Mouse (Mus musculus) monocyte, adult 2 months (primary cell): ENCODE results near the gene Ranbp17.
"Not testable (repeated sequence)": the region's sequence is repeated elsewhere in the genome, so short reads cannot be mapped to it uniquely, and the experiment has no call there.

ENCODE experiments used
- DNase-seq, 2 experiments: peaks; one replicate each; pipeline ENCODE4 v3.0.0; 2022; ENCODE audit warnings: low spot score in 2 of 2, low read depth in 1 of 2

Ranbp17 gene

DNA sequence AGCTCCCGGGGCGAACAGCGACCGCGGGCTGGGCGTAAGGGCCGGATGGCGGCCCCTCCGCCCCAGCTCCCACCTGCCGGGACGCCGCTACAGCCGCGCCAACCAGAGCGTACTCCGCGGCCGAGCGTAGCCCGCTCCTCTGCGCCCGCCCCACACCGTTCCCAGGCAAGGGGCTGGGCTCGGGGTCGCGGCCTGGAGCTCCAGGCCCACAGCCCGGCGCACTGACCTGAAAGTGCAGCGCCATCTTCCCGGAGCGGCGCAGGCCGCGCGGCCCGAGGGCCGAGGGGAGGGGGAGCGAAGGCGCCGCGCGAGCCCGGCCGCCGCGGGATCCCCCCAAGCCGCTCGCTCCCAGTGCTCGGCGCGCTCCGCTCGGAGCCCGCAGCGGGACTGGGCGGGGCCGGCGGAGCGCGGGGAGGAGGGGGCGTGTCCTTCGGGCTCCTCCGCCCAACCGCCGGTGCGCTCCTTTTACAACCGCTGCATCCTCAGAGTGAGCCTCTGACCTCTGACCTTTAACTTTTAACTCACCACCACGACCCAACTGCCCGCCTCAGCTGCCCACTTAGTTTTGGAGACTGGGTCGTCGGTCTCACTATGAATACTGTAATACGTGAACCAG lies at the start of gene Ranbp17:
Ranbp17 (minus strand) TSS at position 371 of the 616 bp plus-strand sequence.
- DNase-seq, result no peak

DNA sequence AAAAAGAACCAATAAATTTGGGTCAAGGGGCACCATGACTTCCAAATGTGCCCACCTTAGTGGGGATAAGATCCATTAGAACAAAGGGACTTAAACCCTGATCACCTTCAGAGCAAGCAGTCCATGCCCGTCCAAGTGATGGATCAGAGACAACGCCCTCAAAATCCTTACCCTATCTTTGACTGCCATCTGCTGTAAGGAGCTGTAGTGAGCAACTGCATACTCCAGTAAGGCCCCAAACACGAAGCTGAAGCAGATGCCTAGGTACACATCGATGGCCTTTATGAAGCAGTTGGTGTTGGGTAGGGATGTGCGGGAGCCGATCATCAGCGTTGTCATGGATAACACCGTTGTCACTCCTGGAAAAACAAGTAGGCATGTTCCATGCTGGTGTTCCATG lies 40.6 kb upstream of the Ranbp17 start:
- no peak for DNase-seq

DNA sequence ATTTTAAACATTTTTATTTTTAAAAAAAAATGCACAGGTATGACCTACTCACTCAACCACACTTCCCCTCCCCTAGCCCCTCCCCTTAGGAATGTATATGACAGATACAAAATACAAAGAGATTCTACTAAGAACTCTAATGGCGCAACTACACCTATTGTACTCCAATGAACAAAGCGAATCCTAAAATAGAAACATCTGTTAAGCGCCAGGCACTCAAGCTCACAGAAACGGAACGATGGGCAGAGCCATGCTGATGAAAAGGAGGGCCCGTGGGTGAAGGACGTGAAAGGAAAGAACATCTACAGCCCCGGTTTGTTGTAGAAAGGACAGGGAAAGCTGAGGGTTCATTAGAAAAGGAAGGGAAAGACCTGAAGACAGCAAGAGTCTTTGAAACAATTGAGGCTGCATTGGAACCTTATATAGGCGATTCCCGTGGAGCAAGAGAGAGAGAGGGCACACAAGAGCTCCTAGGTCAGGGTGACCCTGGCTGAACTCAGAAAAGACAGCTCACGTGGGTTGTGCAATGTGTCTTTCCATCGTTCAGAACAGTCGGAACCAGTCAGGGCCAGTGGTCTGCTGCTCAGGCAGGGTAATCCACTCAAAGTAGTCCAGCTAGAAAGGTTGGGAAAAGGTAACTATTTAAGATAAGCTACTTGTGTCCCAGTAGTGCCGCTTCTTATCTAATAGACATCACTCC lies 37.5 kb upstream of the Ranbp17 start:
- DNase-seq, result no peak

DNA sequence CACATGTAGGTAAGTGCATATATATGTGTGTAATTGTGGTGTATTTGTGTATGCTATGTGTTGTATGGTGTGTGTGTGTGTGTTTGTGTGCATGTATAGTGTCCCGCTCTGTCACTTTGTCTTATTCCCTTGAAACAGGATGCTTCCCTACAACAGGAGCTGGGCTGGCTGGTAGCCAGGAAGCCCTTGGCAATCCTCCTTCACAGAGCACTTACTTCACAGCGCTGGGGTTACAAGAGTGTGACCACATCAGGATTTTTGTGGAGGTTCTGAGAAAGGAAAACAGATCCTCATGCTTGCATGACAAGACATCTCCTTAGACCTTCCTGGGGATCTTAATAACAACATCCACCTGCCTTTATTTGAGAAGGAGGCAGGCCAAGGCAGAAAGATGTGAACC lies 33.8 kb upstream of the Ranbp17 start:
- DNase-seq, result no peak

DNA sequence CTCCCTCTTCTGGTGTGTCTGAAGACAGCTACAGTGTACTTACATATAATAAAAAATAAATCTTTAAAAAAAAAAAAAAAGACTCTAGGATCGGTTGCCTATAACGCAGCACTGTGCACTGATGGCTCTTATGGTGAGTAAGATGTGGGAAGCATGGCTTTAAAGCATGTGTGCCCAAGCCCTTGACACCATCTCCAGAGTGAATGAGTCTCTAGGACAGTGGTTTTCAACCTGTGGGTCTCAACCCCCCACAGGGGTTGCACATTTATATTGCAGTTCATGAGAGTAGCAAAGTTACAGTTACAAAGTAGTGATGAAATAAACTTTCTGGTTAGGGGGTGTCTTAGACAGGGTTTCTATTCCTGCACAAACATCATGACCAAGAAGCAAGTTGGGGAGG lies 31.4 kb upstream of the Ranbp17 start:
- no peak for DNase-seq

DNA sequence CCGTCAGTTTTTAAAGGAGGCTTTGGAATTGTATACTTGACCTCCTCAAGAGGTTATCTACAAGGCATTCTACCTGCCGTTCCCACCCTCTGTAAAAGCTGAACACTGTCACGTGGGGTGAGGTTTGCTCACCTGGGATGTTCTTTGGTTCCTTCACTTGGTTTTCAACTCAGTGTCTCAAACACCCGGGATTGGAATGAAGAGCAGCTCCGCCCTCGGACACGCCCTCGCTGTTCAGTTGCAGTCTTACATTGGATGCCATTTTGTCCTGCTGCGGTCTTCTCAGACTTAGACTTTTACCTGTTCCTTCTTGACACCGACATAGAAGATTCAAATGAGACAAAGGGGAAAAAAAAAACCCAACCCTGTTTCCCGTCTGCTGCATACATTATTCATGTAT lies 30.6 kb upstream of the Ranbp17 start:
- no peak for DNase-seq

DNA sequence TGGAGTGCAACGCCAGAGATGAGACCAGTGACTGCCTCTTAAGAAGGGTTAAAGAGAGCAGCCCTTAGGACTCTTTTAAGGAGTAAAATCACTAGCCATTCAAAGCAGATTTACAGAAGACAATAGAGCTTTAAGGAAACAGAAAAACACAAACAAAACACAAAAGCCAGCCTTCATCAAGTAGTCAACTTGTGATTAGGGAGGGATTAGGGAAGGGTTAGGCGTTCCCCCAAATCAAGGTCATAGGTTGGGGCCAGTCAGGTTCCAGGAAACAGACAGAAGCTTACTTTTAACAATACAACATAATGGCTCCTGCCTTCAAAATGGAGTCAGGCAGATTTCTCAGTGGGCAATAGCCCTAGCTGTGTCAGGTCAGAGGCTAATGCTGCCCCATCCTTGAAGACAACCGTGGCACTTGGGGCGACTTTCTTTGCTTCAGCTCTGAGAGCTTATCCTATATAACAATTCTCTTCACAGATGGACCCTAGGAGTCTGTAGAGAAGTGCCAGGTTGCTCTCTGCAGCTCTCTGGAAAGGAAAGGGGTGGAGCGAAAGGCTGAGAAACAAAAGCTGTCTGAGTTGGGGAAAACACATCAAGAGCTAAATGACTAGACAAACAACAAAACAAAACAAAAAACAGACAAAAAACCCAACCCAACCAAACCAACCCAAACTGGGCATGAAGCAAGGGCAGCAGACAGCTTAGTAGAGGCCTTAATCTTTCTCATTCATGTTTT lies 24.0 kb upstream of the Ranbp17 start:
- no peak for DNase-seq

DNA sequence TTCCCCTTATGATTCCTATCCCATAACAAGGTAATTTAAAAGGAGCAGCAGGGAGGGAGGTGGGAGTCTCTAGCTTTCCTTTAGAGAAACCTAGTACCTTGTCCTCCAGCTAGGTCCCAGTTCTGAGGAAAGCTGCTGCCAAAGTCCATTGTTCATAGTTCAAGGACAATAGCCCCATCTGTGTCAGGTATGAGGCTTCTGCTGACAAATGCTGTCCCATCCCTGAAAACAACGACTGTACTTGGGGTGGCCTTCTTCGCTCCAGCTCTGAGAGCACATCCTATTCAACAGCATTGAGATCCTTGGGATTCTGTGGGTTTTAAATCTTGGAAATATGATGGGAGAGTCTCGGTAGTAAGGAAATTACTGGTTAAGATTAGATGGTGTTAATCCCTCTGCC lies 23.1 kb upstream of the Ranbp17 start:
- no peak for DNase-seq

DNA sequence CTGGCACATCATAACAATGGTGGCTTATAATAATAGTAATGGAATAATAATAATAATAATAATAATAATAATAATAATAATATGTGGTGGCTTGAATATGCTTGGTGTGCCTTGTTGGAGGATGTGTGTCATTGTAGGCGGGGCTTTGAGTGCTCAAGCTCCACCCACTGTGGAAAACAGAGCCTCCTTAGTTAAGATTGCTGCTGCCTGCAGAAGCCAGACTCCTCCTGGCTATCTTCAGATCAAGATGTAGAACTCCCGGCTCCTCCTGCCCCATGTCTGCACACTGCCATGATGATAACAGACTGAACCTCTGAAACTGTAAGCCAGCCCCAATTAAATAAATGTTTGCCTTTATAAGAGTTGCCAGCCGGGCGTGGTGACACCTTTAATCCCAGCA lies 21.0 kb upstream of the Ranbp17 start:
- DNase-seq, result no peak

DNA sequence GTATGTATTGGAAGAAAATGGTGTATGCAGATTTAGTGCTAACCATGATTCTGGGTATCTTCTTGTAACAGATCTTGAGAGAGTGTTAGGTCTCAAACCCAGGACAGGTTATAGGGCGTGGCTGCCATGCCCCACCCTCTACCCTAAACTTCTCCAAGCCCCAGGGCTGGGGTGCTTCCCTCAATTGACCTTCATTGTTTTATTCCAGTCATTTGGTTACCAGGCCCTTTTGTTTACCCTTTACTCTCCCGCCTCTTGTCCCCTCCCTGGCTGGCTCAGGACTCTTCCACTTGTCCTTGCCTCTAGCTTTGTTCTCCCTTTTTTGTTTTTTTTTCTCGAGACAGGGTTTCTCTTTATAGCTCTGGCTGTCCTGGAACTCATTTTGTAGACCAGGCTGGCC lies 20.0 kb upstream of the Ranbp17 start:
- DNase-seq, result no peak

DNA sequence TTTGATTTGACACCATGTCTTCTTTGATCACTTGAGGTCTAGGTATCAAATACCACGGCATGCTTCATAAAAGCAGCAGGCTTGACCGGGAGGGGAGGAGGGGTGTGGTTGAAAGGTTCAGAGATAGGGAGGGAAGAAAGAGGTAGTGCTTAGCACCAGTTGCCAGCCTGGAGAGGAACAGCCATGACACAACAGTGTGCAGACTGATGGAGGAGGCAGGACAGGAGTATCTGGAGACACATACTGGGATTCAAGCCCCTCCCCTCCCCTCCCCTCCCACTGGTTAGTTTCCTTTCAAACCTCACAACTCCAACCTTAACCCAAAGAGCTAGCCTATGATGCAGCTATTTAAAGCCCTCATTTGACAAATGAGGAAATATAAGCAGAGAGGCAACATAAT lies 16.0 kb upstream of the Ranbp17 start:
- DNase-seq, result no peak

DNA sequence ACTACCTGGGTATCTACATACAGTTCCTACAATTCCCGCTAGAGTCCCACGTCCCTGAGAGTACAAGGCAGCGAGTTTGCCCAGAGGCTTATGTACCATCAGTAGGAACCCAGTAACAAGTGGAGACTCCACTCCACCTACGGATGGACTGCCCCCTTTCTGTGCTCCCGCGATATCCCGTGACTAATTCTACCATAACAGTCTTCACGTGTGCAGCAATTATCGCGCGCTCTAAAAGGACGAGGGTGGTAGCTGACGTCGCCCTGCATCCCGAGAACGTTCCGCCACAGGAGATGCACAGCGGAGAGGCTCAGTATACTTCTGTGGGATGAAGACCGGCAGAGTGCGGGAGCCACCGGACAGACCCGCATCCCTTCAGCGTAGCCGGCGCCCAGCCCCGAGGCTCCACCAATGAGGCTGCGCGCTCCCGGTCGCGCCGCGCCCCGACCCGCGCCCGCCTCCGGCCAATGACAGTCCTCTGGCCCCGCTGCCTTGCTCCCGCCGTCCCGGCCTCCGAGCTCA lies 631 bp downstream of the Ranbp17 start:
- no peak for DNase-seq

DNA sequence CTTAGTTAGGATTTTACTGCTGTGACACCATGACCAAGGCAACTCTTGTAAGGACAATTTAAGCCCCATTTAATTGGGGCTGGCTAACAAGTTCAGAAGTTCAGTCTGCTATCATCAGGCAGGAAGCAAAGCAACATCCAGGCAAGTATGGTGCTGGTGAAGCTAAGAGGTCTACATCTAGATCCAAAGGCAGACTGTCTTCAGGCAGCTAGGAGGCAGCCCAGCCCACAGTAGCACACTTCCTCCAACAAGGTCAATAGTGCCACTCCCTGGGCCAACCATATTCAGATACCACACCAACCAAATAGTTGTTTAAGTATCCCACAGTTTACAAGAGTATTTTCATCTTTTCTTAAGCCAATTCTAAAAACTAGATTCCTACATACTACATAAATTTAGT lies 4.1 kb downstream of the Ranbp17 start:
- DNase-seq, result no peak

DNA sequence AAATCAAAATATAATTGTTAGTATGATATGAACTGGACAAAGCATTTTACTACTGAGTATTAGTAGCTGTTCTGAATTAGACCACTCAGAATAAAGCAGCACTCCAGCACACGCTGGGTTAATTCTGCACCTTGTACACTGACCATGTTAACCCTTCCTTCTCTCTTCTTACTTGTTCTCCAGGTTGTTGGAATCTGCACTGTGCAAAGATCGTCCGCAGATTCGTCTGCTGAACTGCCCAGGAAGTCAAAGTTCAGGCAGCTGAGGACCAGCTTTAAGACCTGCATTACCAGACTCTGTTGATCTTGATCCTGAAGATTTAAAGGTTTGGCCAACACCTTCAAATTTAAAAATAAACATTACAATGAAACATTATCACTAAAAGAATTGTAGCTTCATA lies 27.8 kb downstream of the Ranbp17 start:
- DNase-seq, result no peak

DNA sequence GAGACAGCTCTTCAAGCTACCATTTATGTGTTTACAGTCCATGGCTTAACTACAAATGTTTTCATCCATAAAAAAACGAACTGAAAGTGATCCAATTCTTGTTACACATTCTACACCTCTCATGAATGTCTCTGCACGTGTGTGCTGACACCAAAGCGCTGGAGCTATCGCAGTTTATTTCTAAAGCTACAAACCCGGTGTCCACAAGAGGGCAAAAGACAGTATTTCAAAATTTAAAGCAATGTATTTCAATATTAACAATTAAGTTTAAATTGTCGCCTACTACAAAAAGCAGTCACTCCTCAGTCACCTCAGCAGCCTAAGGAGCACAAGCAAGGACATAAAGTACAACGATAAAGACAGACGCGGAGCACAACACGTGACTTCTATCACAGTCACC lies 33.1 kb downstream of the Ranbp17 start:
- DNase-seq, result no peak

DNA sequence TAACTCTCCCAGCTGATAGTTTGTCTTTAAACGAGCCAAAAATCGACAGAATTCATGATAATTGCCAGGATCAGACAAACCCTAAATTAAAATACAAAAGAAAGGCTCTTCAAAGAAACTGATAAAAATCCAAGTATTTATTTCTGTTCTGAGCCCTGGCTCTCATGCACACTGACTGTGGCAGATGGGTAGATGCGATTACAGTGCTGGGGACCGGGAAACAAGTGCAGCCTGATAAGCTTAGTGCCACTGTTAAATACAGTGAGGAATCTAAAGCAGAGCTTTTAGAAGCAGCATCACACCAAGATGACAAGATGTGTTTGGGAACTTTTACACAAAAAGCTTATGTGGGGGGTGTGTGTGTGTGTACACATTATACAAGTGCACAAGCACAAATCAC lies 34.3 kb downstream of the Ranbp17 start:
- no peak for DNase-seq

DNA sequence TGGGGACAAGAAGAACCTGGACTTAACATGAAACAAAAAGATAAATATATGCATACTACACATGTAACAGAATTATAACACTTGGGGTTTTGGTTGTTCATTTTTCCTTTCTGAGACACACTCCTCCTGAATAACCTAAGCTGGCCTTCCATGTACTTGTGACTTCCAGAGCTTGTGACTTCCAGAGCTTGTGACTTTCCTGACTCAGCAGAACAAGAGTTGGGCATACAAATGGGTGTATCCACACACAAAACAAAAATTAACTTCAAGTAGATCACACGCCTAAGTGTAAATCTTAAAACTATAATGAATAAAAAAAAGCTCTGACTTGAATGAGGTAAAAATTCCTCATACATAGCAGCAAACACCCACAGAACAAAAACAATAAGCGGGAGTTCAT lies 36.9 kb downstream of the Ranbp17 start:
- DNase-seq, result no peak

DNA sequence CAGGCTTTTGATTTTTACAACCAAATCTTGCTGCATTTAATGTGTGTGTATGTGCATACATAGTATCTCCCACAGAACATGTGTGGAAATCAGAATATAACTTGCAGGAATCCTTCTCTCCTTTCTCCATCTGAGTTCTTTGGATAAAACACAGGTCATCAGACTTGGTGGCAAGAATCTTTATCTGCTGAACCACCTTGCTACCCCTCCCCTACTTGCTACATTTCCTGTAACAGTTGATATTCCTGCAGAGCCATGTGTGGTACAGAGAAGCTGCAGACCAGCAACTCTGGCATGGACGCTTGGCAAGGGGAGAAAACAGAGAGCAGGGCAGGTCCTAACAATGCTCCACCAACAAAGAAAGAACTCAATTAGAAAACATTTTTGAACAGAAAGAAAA lies 52.4 kb downstream of the Ranbp17 start:
- DNase-seq, result no peak

DNA sequence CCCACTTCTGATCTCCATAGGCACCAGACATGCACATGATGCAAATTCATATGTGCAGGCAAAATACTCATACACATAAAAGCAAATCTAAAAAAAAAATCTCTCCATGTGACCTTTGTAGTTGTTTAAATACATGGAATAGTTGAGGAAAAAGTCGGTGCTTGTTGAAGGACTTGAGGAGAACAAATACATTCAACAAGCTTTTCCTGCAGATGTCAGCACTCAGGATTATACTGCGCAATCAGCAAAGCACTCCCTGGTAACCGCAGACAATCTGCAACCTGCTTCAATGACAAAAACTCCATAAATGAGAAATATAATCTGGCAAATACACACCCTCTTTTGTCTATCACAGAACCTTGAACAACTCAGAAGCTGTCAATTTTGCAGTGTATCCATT lies 59.5 kb downstream of the Ranbp17 start:
- no peak for DNase-seq

DNA sequence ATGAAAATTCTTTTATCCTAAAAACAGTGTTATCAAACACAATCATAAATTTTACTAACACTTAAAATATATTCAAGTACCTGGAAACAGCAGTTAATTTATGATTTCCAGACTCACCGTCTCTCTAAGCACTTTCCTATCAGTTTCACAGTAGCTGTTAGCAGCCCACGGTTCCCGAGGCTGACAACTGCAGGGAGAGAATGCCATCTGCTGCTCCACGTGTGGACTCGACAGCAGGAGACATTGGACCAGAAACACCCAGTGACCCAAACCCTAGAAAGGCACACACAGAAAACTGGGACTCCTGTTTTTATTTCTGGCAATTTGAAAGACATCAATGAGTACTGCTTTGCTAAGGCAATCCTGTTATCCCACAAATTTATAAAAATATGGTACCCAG lies 79.7 kb downstream of the Ranbp17 start:
- DNase-seq, result no peak

DNA sequence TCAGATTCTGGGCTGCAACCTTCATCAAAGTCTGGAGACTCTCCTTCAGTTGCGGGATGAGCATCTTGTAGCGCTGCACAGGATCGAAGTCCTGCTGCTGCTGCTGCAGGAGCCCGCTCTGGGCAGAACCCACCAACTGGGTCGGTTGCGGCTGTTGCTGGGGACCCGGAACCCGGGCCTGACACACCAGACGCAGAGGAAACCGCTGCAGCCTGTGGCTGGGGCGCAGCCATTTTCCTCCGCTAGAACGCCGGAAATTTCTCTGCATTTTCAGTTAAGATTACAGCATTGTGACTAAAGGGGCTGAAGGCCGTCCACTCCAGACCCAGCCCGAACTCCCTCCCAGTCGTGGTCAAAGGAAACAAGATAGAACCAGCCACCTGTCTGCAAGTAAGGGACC lies 85.3 kb downstream of the Ranbp17 start:
- not testable (repeated sequence) for DNase-seq

DNA sequence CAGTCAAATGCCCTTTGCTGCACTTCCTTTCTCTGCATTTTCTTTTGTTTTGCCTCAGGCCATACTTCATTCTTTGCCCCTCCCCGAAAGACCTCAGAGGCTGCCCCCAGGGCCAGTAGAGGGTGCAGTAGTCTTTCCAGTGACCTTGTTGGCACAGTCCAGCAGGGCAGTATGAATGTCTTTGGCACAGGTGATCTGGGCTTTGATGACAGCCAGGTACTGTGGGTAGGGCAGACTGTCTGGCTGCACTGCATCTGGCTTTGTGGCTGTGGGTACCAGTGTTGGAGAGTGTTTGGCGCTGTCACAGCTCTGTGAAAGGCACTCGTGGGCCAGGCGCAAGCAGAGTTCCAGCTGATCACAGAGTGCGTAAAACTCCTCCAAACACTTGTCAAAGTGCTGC lies 85.8 kb downstream of the Ranbp17 start:
- DNase-seq, result not testable (repeated sequence)
